Mouse (Mus musculus): ENCODE results near the gene Nppb. TPM values are rescaled to one million over a fixed set of nuclear protein-coding genes. Genes with fewer than 3 reads are reported as not detected.

Nppb gene
- not detected for polyA plus RNA-seq (2017; shearing (Covaris generic))

DNA sequence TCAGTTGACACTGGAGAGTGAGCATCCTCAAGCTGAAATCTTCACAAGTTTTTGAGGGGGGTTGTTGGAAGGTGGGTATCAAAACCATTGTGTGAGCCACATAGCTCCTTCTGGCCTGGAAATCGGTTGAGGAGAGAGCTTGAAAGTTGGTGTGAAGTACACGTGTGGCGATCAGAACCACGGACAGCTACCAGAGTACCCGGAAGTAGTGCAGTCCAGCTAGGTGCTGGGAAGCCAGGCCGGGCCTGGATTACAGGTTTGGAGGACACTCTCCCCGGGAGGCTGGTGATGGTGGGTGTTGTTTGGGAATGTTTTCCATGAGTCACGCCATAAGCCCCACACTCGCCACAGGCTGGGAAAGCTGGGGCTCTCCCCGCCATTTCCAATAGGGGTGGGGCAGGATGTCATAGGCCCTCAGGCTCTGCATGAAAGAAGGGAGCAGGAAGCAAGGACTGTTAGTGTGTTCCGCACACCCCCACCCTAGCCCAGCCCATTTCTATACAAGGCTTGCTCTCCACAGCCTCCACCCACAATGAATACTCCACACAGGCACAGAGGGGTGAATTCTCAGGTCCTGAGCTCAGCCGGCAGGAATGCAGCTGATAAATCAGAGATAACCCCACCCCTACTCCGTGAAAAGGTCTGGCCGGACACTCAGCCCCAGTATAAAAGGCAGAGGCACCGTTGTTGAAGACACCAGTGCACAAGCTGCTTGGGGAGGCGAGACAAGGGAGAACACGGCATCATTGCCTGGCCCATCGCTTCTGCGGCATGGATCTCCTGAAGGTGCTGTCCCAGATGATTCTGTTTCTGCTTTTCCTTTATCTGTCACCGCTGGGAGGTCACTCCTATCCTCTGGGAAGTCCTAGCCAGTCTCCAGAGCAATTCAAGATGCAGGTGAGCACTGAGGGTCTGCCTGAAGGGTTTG is at the start of gene Nppb:
Gene Nppb (plus strand): TSS at position 584 of the 928 bp plus-strand sequence.

DNA sequence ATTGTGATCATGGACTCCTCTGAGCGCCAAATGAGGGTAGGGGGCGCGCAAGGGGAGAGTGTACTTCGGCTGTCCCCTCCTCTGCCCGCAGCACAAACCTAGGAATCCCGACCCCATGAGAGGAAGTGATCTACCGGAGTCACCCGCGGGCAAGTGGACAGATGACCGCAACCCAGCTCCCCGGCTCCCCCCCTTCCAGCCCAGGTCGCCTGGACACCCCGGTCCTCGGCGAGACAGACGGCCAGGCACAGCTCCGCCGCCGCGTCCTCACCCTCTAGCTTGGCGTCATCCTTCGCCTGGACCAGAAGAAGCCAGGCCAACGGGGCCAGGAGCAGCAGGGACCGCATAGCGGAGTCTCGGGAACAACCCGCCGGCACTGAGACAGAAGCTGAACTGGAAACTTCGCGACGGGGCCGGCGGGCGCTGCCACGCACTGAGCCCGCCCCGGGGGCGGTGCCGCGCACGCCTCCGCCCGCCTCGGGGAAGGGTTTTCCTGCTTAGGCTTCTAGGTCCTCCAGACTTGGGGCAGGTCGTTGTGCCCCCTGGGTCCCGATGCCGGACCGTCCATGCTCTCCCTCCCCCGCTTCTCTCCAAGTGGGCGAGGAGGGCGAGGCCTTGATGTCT is 49.1 kb upstream of the Nppb start, which contains the start of gene Plod1:
Gene Plod1 (minus strand): TSS at position 437 of the 624 bp plus-strand sequence.

DNA sequence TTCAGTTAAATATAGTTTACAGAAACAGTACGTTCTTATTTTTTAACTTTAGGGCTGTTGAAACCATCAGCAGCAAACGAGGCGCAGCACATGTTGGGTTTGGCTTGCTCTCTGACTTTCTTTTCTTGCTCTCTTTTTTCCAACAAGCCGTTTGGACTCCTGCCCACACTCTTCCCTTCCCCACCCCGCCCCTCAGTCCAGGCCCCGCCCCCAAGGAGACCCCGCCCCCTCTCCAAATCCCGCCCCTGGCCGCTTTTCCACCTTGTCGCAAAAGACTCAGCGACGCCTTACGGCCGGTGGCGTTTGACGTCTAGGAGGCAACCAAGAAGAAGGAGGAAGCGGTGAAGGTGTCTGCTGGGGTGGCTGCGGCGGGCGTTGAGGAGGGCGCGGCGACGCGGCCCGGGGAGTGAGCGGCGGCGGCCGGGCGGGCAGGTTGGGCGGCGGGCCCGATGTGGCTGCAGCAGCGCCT is 45.0 kb upstream of the Nppb start, which contains the start of gene 2510039O18Rik:
Gene 2510039O18Rik (plus strand): TSS at position 320 of the 469 bp plus-strand sequence.

DNA sequence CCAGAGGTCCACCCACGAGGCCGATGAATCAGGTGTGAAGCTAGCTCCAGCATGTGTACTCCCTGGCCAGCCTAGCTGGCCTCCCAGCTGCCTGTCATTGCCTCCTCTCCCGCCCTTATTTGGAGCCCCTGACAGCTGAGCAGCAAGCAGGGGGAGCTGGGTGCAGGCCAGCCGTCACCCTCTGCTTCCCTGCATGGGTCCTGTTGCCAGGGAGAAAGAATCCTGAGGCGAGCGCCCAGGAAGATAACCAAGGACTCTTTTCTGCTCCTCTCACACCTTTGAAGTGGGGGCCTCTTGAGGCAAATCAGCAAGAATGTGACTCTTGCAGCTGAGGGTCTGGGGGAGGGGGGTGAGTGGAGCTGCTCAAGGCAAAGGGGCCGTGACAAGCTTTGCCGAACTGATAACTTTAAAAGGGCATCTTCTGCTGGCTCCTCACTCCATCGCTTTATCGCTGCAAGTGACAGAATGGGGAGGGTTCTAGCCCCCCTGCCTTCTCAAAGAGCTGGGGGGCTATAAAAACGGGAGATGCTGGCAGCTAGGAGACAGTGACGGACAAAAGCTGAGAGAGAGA is 14.7 kb downstream of the Nppb start, which contains the start of gene Nppa:
Gene Nppa (plus strand): TSS at position 521 of the 571 bp plus-strand sequence.

Other genes starting within 250 kb of the Nppb start
- 31.9 TPM for gene Zfp984, start 176.0 kb upstream of the Nppb start, polyA plus RNA-seq (2017; shearing (Covaris generic))
- gene Zfp933, start 137.4 kb upstream of the Nppb start, polyA plus RNA-seq (2017; shearing (Covaris generic)), result 7.4 TPM
- gene Miip, start 117.0 kb upstream of the Nppb start, polyA plus RNA-seq (2017; shearing (Covaris generic)), result 125 TPM
- gene Fv1, start 116.8 kb upstream of the Nppb start, polyA plus RNA-seq (2017; shearing (Covaris generic)), result 5.5 TPM
- 55.3 TPM for gene Mfn2, start 81.1 kb upstream of the Nppb start, polyA plus RNA-seq (2017; shearing (Covaris generic))
- gene Plod1, start 49.0 kb upstream of the Nppb start, polyA plus RNA-seq (2017; shearing (Covaris generic)), result 9.9 TPM
- 3.3 TPM for gene 2510039O18Rik, start 44.9 kb upstream of the Nppb start, polyA plus RNA-seq (2017; shearing (Covaris generic))
- gene Nppa, start 14.9 kb downstream of the Nppb start, polyA plus RNA-seq (2017; shearing (Covaris generic)), result not detected
- 10.0 TPM for gene Clcn6, start 53.0 kb downstream of the Nppb start, polyA plus RNA-seq (2017; shearing (Covaris generic))
- gene Mthfr, start 53.3 kb downstream of the Nppb start, polyA plus RNA-seq (2017; shearing (Covaris generic)), result 20.9 TPM
- gene Agtrap, start 102.2 kb downstream of the Nppb start, polyA plus RNA-seq (2017; shearing (Covaris generic)), result 26.0 TPM
- 53.9 TPM for gene Mad2l2, start 144.6 kb downstream of the Nppb start, polyA plus RNA-seq (2017; shearing (Covaris generic))
- not detected for gene Draxin, start 144.9 kb downstream of the Nppb start, polyA plus RNA-seq (2017; shearing (Covaris generic))
- 52.8 TPM for gene Fbxo6, start 166.4 kb downstream of the Nppb start, polyA plus RNA-seq (2017; shearing (Covaris generic))
- gene Fbxo44, start 174.7 kb downstream of the Nppb start, polyA plus RNA-seq (2017; shearing (Covaris generic)), result 4.2 TPM
- not detected for gene Fbxo2, start 174.8 kb downstream of the Nppb start, polyA plus RNA-seq (2017; shearing (Covaris generic))

Data from CD4-positive, CD25-positive, alpha-beta regulatory T cell, adult 9 weeks (primary cell).